21 mouse cellular contexts compared by ENCODE assay signal in the genomic region with DNA sequence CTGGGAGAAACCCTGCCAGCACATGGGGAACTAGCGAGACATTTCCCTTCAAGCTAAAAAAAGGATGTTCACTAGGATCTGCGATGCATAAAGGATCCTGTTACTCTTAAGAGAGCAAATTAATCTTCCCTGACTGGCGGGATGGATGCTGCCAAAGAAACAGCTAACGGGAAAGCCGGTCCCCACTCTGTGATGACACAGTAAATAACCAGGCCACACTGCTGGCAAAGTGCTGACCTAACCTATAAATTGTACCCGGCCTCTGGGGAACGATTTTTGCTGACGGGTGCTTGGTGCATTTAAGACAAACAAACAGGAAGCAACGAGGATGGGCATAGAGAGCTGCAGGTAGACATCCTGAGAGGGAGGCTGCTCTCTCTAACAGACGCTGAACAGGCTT.
DNase-seq lines count a peak whose midpoint lies in the region; ATAC-seq and TF ChIP-seq lines count a peak whose summit lies in the region.
"Had no signal": no experiment of that assay in that cellular context is flagged by ENCODE, and none has a peak within 500 bp of the region (broad histone marks: within the 10 kb centered on the region; RNA-seq: fewer than 3 reads in every experiment).

No protein-coding gene starts in this region.

- TF ChIP-seq POLR2A in kidney, adult 2 months (IDR thresholded peaks at IDR 0.05; ENCODE audit: low read depth, low read length), result no peak

- peak; percentile 86 for ATAC-seq in kidney, embryonic 14.5 days (ENCODE audit: low FRiP score, low TSS enrichment)
- 0 out of 2 replicates have a peak, but pooled peaks have one; percentile 38 for ATAC-seq in neural tube, embryonic 15.5 days (ENCODE audit: low FRiP score)
- ATAC-seq: forebrain, embryonic 15.5 days; intestine, embryonic 15.5 days; midbrain, embryonic 16.5 days had no signal

- H3K4me2 ChIP-seq in kidney, embryonic 14.5 days (replicated peaks; ENCODE audit: low read depth, low read length), result no peak overlapping the region
- H3K4me2 ChIP-seq in neural tube, embryonic 15.5 days, result peak overlapping the region; percentile 29
- H3K4me2 ChIP-seq: forebrain, embryonic 15.5 days; heart, embryonic 15.5 days; intestine, embryonic 15.5 days; liver, embryonic 11.5 days had no signal

- H3K27ac ChIP-seq in kidney, embryonic 14.5 days (ENCODE audit: low read depth, low read length), result no peak overlapping the region
- H3K27ac ChIP-seq in kidney, adult 2 months (ENCODE audit: insufficient read depth, low read depth, low read length), result no peak overlapping the region
- H3K27ac ChIP-seq in neural tube, embryonic 15.5 days (replicated peaks), result 0 out of 2 replicates have a peak overlapping the region, but pooled peaks have one; percentile 49
- H3K27ac ChIP-seq: forebrain, embryonic 15.5 days; heart, embryonic 15.5 days; intestine, embryonic 15.5 days; left cerebral cortex, adult 2 months had no signal

- H3K27me3 ChIP-seq in kidney, embryonic 14.5 days (ENCODE audit: control insufficient read depth, insufficient read depth, low read length), result no peaks in the 10 kb centered on the region
- no peaks in the 10 kb centered on the region for H3K27me3 ChIP-seq in kidney, adult 2 months (replicated peaks; ENCODE audit: control insufficient read depth, insufficient read depth, low read length)
- no peaks in the 10 kb centered on the region for H3K27me3 ChIP-seq in neural tube, embryonic 15.5 days (replicated peaks)
- H3K27me3 ChIP-seq: CH12.LX; forebrain, embryonic 15.5 days; heart, embryonic 15.5 days; intestine, embryonic 15.5 days had no signal

- DNase-seq in embryo, embryonic 10 days (ENCODE audit: low spot score), result peak; percentile 27
- DNase-seq in embryo, embryonic 9.5 days (ENCODE audit: extremely low spot score), result no peak
- no peak for DNase-seq in kidney, adult 2 months
- peak; percentile 4 for DNase-seq in Muller cell, postnatal 12 days (ENCODE audit: inconsistent ontology term)
- DNase-seq in spleen, postnatal 14 days (ENCODE audit: low spot score in 2 of 2), result no peak
- DNase-seq: cerebellum, adult 9-10 months; kidney, postnatal 25 days; layer of hippocampus, adult 9-11 months; lung, adult 18-20 months; lung, postnatal 14 days; spleen, adult 18-20 months; thymus, postnatal 36 days had no signal

- no peaks in the 10 kb centered on the region for H3K9me3 ChIP-seq in kidney, embryonic 14.5 days (ENCODE audit: control insufficient read depth, low read length)
- no peaks in the 10 kb centered on the region for H3K9me3 ChIP-seq in neural tube, embryonic 15.5 days (replicated peaks)
- H3K9me3 ChIP-seq: forebrain, embryonic 15.5 days; heart, embryonic 15.5 days; intestine, embryonic 15.5 days had no signal

- TF ChIP-seq CTCF in kidney, adult 2 months (conservative IDR thresholded peaks at IDR 0.05; ENCODE audit: insufficient read depth, insufficient read length, low read depth, low read length), result no peak

- H3K9ac ChIP-seq in kidney, embryonic 14.5 days (ENCODE audit: low read depth, low read length), result no peak overlapping the region
- H3K9ac ChIP-seq in neural tube, embryonic 15.5 days (replicated peaks), result no peak overlapping the region
- H3K9ac ChIP-seq: forebrain, embryonic 15.5 days; heart, embryonic 15.5 days; intestine, embryonic 15.5 days had no signal

- H3K4me1 ChIP-seq in kidney, embryonic 14.5 days (ENCODE audit: control insufficient read depth, insufficient read depth, low read length), result no peaks in the 10 kb centered on the region; the same call in 1 of the 2 replicates
- no peaks in the 10 kb centered on the region for H3K4me1 ChIP-seq in kidney, adult 2 months (ENCODE audit: control insufficient read depth, insufficient read depth, low read length)
- peaks cover 24% of the 10 kb centered on the region for H3K4me1 ChIP-seq in neural tube, embryonic 15.5 days
- H3K4me1 ChIP-seq: intestine, embryonic 15.5 days had no signal

- WGBS in kidney, embryonic 14.5 days, result 9% methylated on average over 10 of the region's 10 CpGs
- WGBS in kidney, adult 2 months, result 36% methylated on average over 10 of the region's 10 CpGs
- 19% methylated on average over 10 of the region's 10 CpGs for WGBS in neural tube, embryonic 15.5 days

- no peaks in the 10 kb centered on the region for H3K36me3 ChIP-seq in kidney, embryonic 14.5 days (ENCODE audit: control insufficient read depth, insufficient read depth, low read length)
- H3K36me3 ChIP-seq in kidney, adult 2 months (ENCODE audit: control insufficient read depth, insufficient read depth, low read length), result no peaks in the 10 kb centered on the region
- H3K36me3 ChIP-seq in neural tube, embryonic 15.5 days, result no peaks in the 10 kb centered on the region
- H3K36me3 ChIP-seq: forebrain, embryonic 15.5 days; heart, embryonic 15.5 days; intestine, embryonic 15.5 days had no signal

- H3K4me3 ChIP-seq in kidney, embryonic 14.5 days (ENCODE audit: low read length), result no peak overlapping the region
- H3K4me3 ChIP-seq in kidney, adult 2 months (ENCODE audit: insufficient read depth, low read depth, low read length), result no peak overlapping the region
- H3K4me3 ChIP-seq in neural tube, embryonic 15.5 days (replicated peaks), result no peak overlapping the region
- H3K4me3 ChIP-seq: forebrain, embryonic 15.5 days; heart, embryonic 15.5 days; intestine, embryonic 15.5 days; left cerebral cortex, adult 2 months had no signal

Comparison
In these comparisons a context has a peak if more than half of its experiments do, and no peak if none do; other contexts are left out.
1. DNase-seq: peak in embryo, embryonic 10 days (single experiment) and Muller cell, postnatal 12 days (single experiment); none in embryo, embryonic 9.5 days (single experiment), kidney, adult 2 months (single experiment) and spleen, postnatal 14 days (0 of 2).